Mouse (Mus musculus): ENCODE measurements around the gene Tmem247.

- no peak for TF ChIP-seq EP300 (IDR thresholded peaks at IDR 0.05; ENCODE audit: low read depth)
- TF ChIP-seq CTCF (IDR thresholded peaks at IDR 0.05; ENCODE audit: low read depth): peak; percentile 80
Observed at GRCm38 (mm10) chr17:86909733-86910495, 7.2 kb upstream of the Tmem247 start.
